Mouse (Mus musculus) liver, adult 2 months (tissue): ENCODE measurements around the gene Gpr68. TPM values are rescaled to one million over a fixed set of nuclear protein-coding genes. Genes with fewer than 3 reads are reported as not detected.

Source experiments
- DNase-seq: peaks from one replicate; pipeline ENCODE4 v3.0.0-alpha.2; 2011; ENCODE audit warnings: low read depth, low spot score; ENCODE audit errors: extremely low read depth
- H3K27ac ChIP-seq: fragments of 200-500 bp; replicated peaks from 2 replicates; pipeline ENCODE4 v1.5.1; 2012; ENCODE audit warnings: low read depth, mild to moderate bottlenecking, control low read depth, inconsistent platforms, low read length; ENCODE audit not compliant: insufficient read depth
- H3K27me3 ChIP-seq: fragments of 200-500 bp; 2 replicates; pipeline ENCODE4 v1.6.1; 2012; ENCODE audit warnings: mild to moderate bottlenecking, moderate library complexity, low read length, inconsistent platforms; ENCODE audit not compliant: control insufficient read depth, insufficient read depth
- H3K36me3 ChIP-seq: fragments of 200-500 bp; 2 replicates; pipeline ENCODE4 v1.6.1; 2012; ENCODE audit warnings: low read length, inconsistent platforms; ENCODE audit not compliant: control insufficient read depth, insufficient read depth
- H3K4me1 ChIP-seq: fragments of 200-500 bp; 2 replicates; pipeline ENCODE4 v1.6.1; 2011; ENCODE audit warnings: low read length; ENCODE audit not compliant: control insufficient read depth, insufficient read depth
- H3K4me3 ChIP-seq: fragments of 200-500 bp; 2 replicates; pipeline ENCODE4 v1.5.1; 2011; ENCODE audit warnings: low read depth, mild to moderate bottlenecking, control low read depth, low read length, moderate library complexity; ENCODE audit not compliant: insufficient read depth
- H3K79me2 ChIP-seq: fragments of 200-500 bp; 2 replicates; pipeline ENCODE4 v1.6.1; 2012; ENCODE audit warnings: inconsistent platforms, mild to moderate bottlenecking, low read length, moderate library complexity; ENCODE audit not compliant: control insufficient read depth, insufficient read depth
- H3K9ac ChIP-seq: fragments of 200-500 bp; 2 replicates; pipeline ENCODE4 v1.6.1; 2012; ENCODE audit warnings: low read depth, mild to moderate bottlenecking, control low read depth, inconsistent platforms, low read length
- CTCF ChIP-seq: fragments of 200-500 bp; IDR thresholded peaks from 2 replicates; pipeline ENCODE4 v1.5.1; 2011; ENCODE audit warnings: low read depth, low read length, control low read depth
- POLR2A ChIP-seq: fragments of 200-500 bp; IDR thresholded peaks from 2 replicates; pipeline ENCODE4 v1.6.1; 2011; ENCODE audit warnings: low read length, control low read depth; ENCODE audit not compliant: insufficient read depth; ENCODE audit errors: extremely low read depth
- WGBS: fragments of 180-500 bp; shearing (Covaris S2); methylation state at CpG from one replicate; pipeline ENCODE4 v1.1.7; 2018; 5-methylcytosine and 5-hydroxymethylcytosine counted together
- polyA plus RNA-seq: library from polyadenylated mRNA; depleted of rRNA; stranded (reverse); fragments of >200 nt; gene quantifications from 2 replicates; pipeline ENCODE4 v1.2.3, GENCODE M21; 2012
- total RNA-seq: library from RNA; depleted of rRNA; stranded (reverse); fragments of >200 nt; gene quantifications from 2 replicates; pipeline ENCODE4 v1.2.3, GENCODE M21; 2014

Gene Gpr68
- total and polyA plus RNA-seq, 2 experiments: 0.09 to 0.28 TPM

DNA sequence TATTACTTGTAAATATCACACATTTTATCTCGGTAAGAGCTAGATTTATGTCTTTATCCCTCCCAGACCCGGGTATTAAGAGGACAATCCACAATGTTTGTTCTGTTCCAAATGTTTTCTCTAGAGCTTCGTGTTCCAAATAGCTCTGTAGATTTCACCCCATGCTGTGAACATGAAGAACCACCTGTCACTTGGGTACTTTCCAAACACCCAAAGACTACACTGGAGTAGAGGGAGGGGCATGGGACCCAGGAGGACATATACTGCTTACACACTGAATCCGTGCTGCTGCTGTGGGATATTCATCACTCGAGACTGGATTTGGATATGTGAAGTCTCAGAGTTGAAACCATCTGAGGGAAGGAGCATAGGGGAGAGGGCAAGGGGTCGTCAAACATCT is 1.8 kb upstream of the Gpr68 start:
- peaks cover 2% of the 10 kb centered on the region; the same call in 1 of the 2 replicates for H3K27me3 ChIP-seq
- H3K4me3 ChIP-seq: no peak overlapping the region
- no peak overlapping the region for H3K9ac ChIP-seq
- TF ChIP-seq POLR2A: no peak
- TF ChIP-seq CTCF: no peak
- H3K4me1 ChIP-seq: no peaks in the 10 kb centered on the region
- no peak for DNase-seq
- H3K27ac ChIP-seq: no peak overlapping the region
- WGBS: 58% methylated on average over 6 of the region's 6 CpGs
- no peaks in the 10 kb centered on the region for H3K36me3 ChIP-seq
- no peaks in the 10 kb centered on the region for H3K79me2 ChIP-seq

DNA sequence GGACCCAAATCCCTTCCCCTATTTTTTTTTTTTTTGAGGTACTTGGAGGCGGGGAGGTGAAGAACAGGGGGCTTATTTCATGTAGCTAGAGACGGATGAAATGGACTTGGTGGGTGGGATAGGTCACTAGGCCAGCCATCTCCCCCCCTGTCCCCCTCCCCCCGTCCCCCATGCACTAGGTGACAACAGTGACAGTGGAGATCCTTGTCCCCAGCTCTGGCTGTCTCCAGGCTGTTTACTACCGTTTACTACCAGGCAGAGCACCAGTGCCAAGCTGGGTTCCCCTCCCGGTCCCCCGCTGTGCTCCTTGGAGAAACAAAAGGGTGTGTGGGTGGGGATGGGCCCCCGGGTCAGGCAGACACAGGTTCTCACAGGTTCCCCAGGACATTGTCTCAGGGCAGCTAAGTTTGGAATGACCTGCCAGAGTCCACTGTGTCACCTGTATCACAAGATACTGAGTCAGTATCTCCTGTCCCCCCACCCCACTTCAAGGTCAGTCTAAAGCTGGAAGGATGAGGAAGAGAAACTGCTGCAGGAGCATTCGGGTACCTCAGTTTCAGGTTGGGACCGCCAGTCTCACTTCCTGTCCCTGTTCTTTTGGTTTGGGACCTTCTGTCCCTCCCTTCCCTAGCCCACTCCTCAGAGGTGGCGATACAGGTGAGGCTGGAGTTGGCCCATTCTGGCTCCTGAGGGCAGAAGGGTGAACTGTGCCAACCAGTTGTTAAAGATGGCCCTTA is 468 bp upstream of the Gpr68 start:
- TF ChIP-seq POLR2A (no peak), CTCF (no peak)
- Histone ChIP-seq H3K4me3 (no peak overlapping the region), H3K9ac (no peak overlapping the region), H3K27ac (no peak overlapping the region), H3K79me2 (no peaks in the 10 kb centered on the region), H3K36me3 (no peaks in the 10 kb centered on the region), H3K27me3 (peaks cover 2% of the 10 kb centered on the region; the same call in 1 of the 2 replicates), H3K4me1 (no peaks in the 10 kb centered on the region)
- no peak for DNase-seq
- 24% methylated on average over 10 of the region's 10 CpGs for WGBS

DNA sequence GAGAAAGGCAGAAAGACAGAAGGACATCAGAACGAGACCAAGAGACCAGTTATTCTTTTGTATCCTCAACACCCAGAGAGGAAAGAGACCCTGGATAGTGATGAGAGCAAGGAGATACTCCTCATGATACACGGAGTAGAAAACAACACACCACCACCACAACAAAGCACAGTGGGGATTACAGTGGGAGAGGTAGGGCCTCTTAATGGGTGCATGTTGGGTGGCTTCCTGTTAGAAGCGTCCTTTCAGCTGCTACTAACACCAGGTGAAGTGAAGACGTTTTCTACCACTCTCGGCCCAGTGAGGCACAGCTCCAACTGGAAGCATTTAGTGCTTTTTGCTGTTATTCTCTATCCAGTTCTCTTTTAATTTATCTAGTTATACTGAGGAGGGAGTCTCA is 1.1 kb downstream of the Gpr68 start:
- H3K4me3 ChIP-seq: no peak overlapping the region
- H3K27ac ChIP-seq: no peak overlapping the region
- WGBS: 87% methylated on average over 5 of the region's 5 CpGs
- H3K36me3 ChIP-seq: no peaks in the 10 kb centered on the region
- peaks cover 2% of the 10 kb centered on the region; the same call in 1 of the 2 replicates for H3K27me3 ChIP-seq
- no peak for DNase-seq
- H3K4me1 ChIP-seq: no peaks in the 10 kb centered on the region
- no peaks in the 10 kb centered on the region for H3K79me2 ChIP-seq
- TF ChIP-seq POLR2A: no peak
- no peak for TF ChIP-seq CTCF
- H3K9ac ChIP-seq: no peak overlapping the region

DNA sequence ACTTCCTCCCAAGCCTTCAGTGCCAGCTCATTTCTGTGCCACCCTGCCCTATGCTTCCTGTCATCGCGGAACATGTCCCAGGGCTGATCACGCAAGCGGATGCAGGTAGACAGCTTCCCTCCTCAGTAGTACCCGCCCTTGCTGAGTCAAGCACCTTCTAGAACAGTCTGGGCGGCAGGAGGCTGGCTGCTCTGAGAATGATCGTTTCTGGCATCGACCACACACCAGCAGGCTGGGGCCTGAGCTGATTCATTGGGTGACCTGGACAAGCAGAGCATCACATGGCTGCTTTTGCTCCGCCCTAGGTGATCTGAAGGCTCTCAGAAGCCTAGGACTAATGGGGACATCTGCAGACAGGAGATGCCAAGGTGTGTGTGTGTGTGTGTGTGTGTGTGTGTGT is 4.2 kb downstream of the Gpr68 start:
- Histone ChIP-seq H3K79me2 (no peaks in the 10 kb centered on the region), H3K27ac (no peak overlapping the region)
- WGBS: 85% methylated on average over 9 of the region's 9 CpGs

DNA sequence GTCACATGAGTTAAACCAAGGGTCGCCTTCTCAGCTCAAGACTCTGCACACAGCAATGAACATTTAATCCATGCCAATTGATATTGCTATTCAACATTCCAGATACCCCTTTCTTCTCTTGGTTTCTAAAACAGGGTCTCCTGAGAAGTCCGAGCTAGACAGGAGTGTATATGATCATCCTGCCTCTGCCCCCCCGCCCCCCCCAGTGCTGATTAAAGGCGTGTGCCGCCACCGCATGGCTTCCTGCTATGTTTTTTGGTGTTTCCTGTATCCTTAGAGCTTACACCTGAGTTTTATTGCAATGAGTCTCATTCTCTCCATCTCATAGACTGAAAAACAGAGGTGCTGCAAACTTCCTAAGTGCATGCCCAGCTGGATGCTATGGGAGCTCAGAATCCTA is 6.6 kb downstream of the Gpr68 start:
- H3K27ac ChIP-seq: no peak overlapping the region
- TF ChIP-seq POLR2A (no peak), CTCF (no peak)
- H3K36me3 ChIP-seq: no peaks in the 10 kb centered on the region
- H3K79me2 ChIP-seq: no peaks in the 10 kb centered on the region
- H3K9ac ChIP-seq: no peak overlapping the region
- no peak for DNase-seq
- H3K4me1 ChIP-seq: no peaks in the 10 kb centered on the region
- H3K4me3 ChIP-seq: no peak overlapping the region
- peaks cover 11% of the 10 kb centered on the region for H3K27me3 ChIP-seq
- 60% methylated on average over 6 of the region's 6 CpGs for WGBS

More for the DNA sequence above, 4.2 kb downstream of the Gpr68 start:
- H3K27me3 ChIP-seq: peaks cover 10% of the 10 kb centered on the region
- no peak overlapping the region for H3K9ac ChIP-seq
- no peaks in the 10 kb centered on the region for H3K4me1 ChIP-seq
- H3K4me3 ChIP-seq: no peak overlapping the region
- no peak for DNase-seq
- TF ChIP-seq CTCF: no peak
- TF ChIP-seq POLR2A: no peak
- no peaks in the 10 kb centered on the region for H3K36me3 ChIP-seq

DNA sequence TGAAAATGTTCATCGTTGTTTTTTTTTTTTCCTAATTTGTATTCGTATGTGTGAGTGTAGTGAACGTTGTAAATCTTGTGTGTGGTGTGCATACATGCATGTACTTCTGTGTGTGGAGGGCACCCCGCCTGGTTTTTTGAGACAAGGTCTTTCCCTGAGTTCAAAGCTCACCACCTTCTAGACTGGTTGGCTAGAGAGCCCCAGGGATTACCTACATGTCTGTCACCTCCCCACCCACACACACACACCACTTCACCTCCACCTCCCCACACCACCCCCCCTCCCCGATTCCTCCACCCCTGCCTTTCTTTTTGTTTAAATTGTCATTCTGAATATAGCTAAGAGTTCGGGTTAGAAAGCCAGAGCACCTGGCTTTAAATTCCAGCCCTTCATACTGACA is 7.1 kb downstream of the Gpr68 start:
- Histone ChIP-seq H3K36me3 (no peaks in the 10 kb centered on the region), H3K4me3 (no peak overlapping the region), H3K27ac (no peak overlapping the region), H3K27me3 (peaks cover 11% of the 10 kb centered on the region), H3K79me2 (no peaks in the 10 kb centered on the region), H3K9ac (no peak overlapping the region), H3K4me1 (no peaks in the 10 kb centered on the region)
- DNase-seq: no peak
- TF ChIP-seq CTCF: no peak
- WGBS: 70% methylated on average over 6 of the region's 6 CpGs
